Mouse (Mus musculus) hindbrain, postnatal 0 days (tissue): ENCODE results near the gene Msh3. TPM values are rescaled to one million over a fixed set of nuclear protein-coding genes. Genes with fewer than 3 reads are reported as not detected.

Experiments used
- ATAC-seq: fragments of 200-750 bp; cut with Nextera tagmentation; 2 replicates; pipeline ENCODE4 v1.8.0; 2017; ENCODE audit warnings: mild to moderate bottlenecking, moderate TSS enrichment, moderate library complexity
- DNase-seq: peaks from one replicate; pipeline ENCODE4 v3.0.0-alpha.2; 2015; ENCODE audit warnings: low spot score
- H3K27ac ChIP-seq: fragments of 300-500 bp; sonication (generic); 2 replicates; pipeline ENCODE4 v1.5.1; 2014; ENCODE audit warnings: mild to moderate bottlenecking
- H3K27me3 ChIP-seq: fragments of 300-500 bp; sonication (generic); 2 replicates; pipeline ENCODE4 v1.6.1; 2014; ENCODE audit warnings: low read length, mixed read lengths; ENCODE audit not compliant: insufficient read depth
- H3K36me3 ChIP-seq: fragments of 300-500 bp; sonication (generic); 2 replicates; pipeline ENCODE4 v1.6.1; 2014; ENCODE audit warnings: low read length, mixed read lengths; ENCODE audit not compliant: insufficient read depth
- H3K4me1 ChIP-seq: fragments of 300-500 bp; sonication (generic); 2 replicates; pipeline ENCODE4 v1.6.1; 2014; ENCODE audit warnings: antibody characterized with exemption, low read length, mixed read lengths; ENCODE audit not compliant: insufficient read depth
- H3K4me2 ChIP-seq: fragments of 300-500 bp; sonication (generic); 2 replicates; pipeline ENCODE4 v1.6.1; 2014; ENCODE audit warnings: low read depth, mild to moderate bottlenecking, low read length, moderate library complexity, mixed read lengths
- H3K4me3 ChIP-seq: fragments of 300-500 bp; sonication (generic); 2 replicates; pipeline ENCODE4 v1.5.1; 2014; ENCODE audit warnings: low read length
- H3K9ac ChIP-seq: fragments of 300-500 bp; sonication (generic); replicated peaks from 2 replicates; pipeline ENCODE4 v1.6.1; 2014; ENCODE audit warnings: mild to moderate bottlenecking, low read length, moderate library complexity, mixed read lengths
- H3K9me3 ChIP-seq: fragments of 300-500 bp; sonication (generic); 2 replicates; pipeline ENCODE4 v1.6.1; 2016; ENCODE audit warnings: low read length, mixed read lengths
- CTCF ChIP-seq: IDR thresholded peaks from 2 replicates; pipeline ENCODE4 v1.5.1; 2016; ENCODE audit warnings: antibody characterized with exemption, control low read depth, low read depth
- WGBS: fragments of 180-500 bp; shearing (Covaris S2); extraction: QIAGEN DNeasy Blood & Tissue Kit; methylation state at CpG from one replicate; pipeline ENCODE4 v1.1.7; 2014; 5-methylcytosine and 5-hydroxymethylcytosine counted together
- polyA plus RNA-seq: library from polyadenylated mRNA; unstranded; fragments of >200 nt; fragmentation: Nextera tagmentation; extraction: Ambion mirVana; gene quantifications from 2 replicates; pipeline ENCODE4 v1.2.1, GENCODE M21; 2015
- total RNA-seq: library from RNA; depleted of rRNA; stranded (reverse); fragments of >200 nt; gene quantifications from 2 replicates; pipeline ENCODE4 v1.2.3, GENCODE M21; 2014

Msh3 gene
- total and polyA plus RNA-seq, 2 experiments from 2014 or later = 15.0 to 21.1 TPM

DNA sequence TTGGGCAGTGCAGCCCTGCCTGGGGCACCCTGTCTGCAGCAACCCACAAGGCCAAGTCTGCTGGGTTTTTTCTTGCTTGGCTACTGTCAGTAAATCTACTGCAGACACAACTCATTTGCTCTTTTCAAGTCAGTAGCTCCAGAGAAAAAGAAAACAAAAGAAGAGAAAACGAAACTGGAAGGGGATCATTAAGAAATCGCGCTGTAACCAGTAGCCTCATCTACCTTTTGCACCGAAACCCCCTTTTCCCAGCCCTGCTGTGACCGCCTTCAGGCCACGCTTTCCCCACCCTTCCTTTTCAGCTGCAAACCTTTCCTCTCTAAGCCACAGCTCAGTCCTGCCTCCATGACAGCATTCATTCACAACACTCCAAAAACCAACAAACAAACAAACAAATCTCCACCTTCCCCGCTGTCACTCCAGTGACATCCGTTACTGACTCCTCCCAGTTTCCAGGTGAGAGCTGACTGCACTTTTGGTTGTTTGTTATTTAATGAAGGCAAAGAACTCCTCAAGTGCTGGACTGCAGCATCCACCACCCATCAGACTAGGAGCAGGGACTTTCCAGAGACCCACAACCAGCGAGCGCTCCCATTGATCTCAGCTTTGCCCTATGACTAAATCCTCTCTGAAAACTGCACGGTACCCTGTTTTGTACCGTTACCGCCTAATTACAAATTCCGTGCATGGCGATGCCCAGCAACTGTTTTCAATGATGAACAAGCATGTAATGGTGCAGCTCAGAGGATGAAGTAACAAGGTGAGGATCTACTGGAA, 22.5 kb downstream of the Msh3 start:
- DNase-seq (no peak), ATAC-seq (no peak)
- no peak overlapping the region for H3K4me2 ChIP-seq
- H3K9me3 ChIP-seq = no peaks in the 10 kb centered on the region
- no peak for TF ChIP-seq CTCF
- H3K36me3 ChIP-seq = no peaks in the 10 kb centered on the region
- no peak overlapping the region for H3K9ac ChIP-seq
- no peaks in the 10 kb centered on the region for H3K4me1 ChIP-seq
- H3K27ac ChIP-seq = no peak overlapping the region
- no peaks in the 10 kb centered on the region for H3K27me3 ChIP-seq
- WGBS = 83% methylated on average over 15 of the region's 15 CpGs
- H3K4me3 ChIP-seq = no peak overlapping the region

DNA sequence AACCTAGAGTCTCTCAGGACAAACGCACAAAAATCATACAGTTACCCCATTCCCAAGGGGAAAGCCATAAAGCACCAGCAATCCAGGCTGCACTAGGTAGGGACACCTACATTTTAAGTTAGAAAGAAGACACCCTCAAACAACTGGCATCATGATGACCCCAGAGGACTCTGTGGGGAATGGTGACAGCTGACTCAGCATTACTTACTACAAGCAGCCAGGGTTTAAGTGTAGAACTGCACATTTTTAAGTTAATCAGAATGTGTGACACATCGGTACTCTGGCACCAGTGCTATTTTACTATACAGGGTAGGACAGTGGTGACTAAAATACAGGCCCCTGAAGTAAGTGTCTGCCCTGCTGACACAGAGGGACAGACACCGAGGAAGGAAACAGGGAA, 24.2 kb downstream of the Msh3 start:
- Histone ChIP-seq H3K9ac (no peak overlapping the region), H3K4me3 (no peak overlapping the region), H3K4me2 (no peak overlapping the region), H3K9me3 (no peaks in the 10 kb centered on the region), H3K27me3 (no peaks in the 10 kb centered on the region), H3K4me1 (no peaks in the 10 kb centered on the region), H3K27ac (no peak overlapping the region), H3K36me3 (no peaks in the 10 kb centered on the region)
- ATAC-seq = no peak
- no peak for DNase-seq
- 94% methylated on average over 3 of the region's 3 CpGs for WGBS
- no peak for TF ChIP-seq CTCF

DNA sequence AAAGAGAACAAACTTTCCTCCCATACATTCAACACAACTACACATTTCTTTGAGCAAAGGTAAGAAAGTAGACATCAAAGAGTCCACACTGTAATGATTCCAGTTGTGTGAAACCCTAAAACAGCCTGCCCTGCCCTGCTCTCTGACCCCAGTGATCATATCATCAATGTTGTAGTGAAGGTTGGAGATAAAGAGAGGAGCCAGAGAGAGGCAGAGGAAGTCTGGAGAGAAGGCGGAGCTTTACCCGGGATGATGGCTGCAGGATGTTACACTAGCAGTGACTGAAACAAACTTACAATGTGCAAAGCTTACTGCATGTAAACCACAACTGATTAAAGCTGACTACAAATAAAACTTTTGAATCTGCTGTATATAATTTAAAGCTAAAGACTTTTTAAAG, 26.8 kb downstream of the Msh3 start:
- no peaks in the 10 kb centered on the region for H3K27me3 ChIP-seq
- no peak overlapping the region for H3K9ac ChIP-seq
- 86% methylated on average over 2 of the region's 2 CpGs for WGBS
- ATAC-seq = no peak
- H3K27ac ChIP-seq = no peak overlapping the region
- no peak overlapping the region for H3K4me2 ChIP-seq
- DNase-seq = no peak
- H3K36me3 ChIP-seq = no peaks in the 10 kb centered on the region
- no peak for TF ChIP-seq CTCF
- no peak overlapping the region for H3K4me3 ChIP-seq
- H3K4me1 ChIP-seq = no peaks in the 10 kb centered on the region
- H3K9me3 ChIP-seq = no peaks in the 10 kb centered on the region

DNA sequence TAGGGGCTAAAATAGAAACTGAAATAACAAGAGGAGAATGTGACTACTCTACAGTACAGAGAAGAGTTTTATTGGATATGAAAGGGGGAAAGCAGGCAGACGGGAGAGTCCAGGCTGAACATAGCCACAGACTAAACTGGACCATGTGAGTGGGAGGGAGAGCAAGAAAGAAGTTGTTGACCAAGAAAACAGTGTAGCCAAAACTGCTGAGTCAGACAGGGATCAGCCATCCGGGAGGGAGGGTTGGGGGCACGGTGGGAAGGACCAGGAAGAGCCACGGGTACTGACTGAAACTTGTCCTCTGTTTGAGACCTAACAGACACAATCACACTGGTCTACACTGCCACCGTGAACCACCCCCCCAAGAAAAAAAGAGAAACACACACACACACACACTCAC, 28.8 kb downstream of the Msh3 start:
- no peaks in the 10 kb centered on the region for H3K4me1 ChIP-seq

DNA sequence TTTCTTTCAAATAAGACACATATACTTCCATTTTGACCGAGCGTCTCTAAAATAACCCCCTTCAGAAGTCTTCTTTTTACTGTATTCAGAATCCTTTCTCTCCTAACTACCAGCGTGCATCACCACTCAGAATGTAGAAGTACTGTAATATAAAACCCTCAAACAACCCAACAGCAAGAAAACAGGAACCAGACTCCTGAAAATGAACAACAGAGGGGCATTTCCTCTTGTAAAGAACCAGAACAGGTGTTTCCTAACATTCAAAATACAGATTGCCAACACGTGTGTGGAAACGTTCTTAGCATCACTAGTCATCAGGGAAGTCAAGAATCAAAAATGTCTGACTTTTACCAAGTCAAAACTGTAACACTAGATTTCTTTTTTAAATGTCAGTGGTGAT, 34.0 kb downstream of the Msh3 start:
- Histone ChIP-seq H3K27me3 (no peaks in the 10 kb centered on the region), H3K27ac (no peak overlapping the region), H3K36me3 (no peaks in the 10 kb centered on the region), H3K4me3 (no peak overlapping the region), H3K9ac (no peak overlapping the region), H3K4me1 (no peaks in the 10 kb centered on the region), H3K9me3 (no peaks in the 10 kb centered on the region), H3K4me2 (no peak overlapping the region)
- DNase-seq (no peak), ATAC-seq (no peak)
- no peak for TF ChIP-seq CTCF
- 93% methylated on average over 5 of the region's 5 CpGs for WGBS

More for the DNA sequence above, 28.8 kb downstream of the Msh3 start:
- H3K9me3 ChIP-seq = no peaks in the 10 kb centered on the region
- no peaks in the 10 kb centered on the region for H3K36me3 ChIP-seq
- no peak for DNase-seq
- H3K27me3 ChIP-seq = no peaks in the 10 kb centered on the region
- ATAC-seq = no peak
- 78% methylated on average over 5 of the region's 5 CpGs for WGBS
- TF ChIP-seq CTCF = no peak
- no peak overlapping the region for H3K4me3 ChIP-seq
- H3K9ac ChIP-seq = no peak overlapping the region
- no peak overlapping the region for H3K4me2 ChIP-seq
- H3K27ac ChIP-seq = no peak overlapping the region

DNA sequence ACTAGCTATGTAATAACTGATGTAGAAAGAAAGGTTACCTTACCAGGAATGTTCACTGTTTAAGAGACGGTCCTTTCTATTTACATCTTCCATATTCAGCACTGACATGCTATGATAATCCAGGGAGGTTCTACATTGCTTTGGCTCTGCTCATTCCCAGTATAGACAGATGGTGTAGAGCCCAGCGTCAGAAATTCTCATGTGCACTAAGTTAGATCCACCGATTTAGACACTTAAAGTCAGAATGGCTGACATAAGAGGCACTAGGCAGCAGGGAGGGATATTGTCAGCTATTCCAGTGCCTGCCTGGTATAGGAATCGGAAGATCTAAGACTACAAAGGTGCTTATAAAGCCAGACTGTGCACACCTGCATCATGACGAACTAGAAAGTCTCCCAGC, 40.2 kb downstream of the Msh3 start:
- no peaks in the 10 kb centered on the region for H3K4me1 ChIP-seq
- no peak overlapping the region for H3K4me2 ChIP-seq
- no peaks in the 10 kb centered on the region for H3K27me3 ChIP-seq
- no peaks in the 10 kb centered on the region for H3K9me3 ChIP-seq
- no peak overlapping the region for H3K27ac ChIP-seq
- peaks cover 5% of the 10 kb centered on the region; the same call in 1 of the 2 replicates for H3K36me3 ChIP-seq
- H3K9ac ChIP-seq = no peak overlapping the region
- WGBS = 85% methylated on average over 5 of the region's 5 CpGs
- no peak for ATAC-seq
- no peak overlapping the region for H3K4me3 ChIP-seq
- DNase-seq = no peak
- no peak for TF ChIP-seq CTCF

DNA sequence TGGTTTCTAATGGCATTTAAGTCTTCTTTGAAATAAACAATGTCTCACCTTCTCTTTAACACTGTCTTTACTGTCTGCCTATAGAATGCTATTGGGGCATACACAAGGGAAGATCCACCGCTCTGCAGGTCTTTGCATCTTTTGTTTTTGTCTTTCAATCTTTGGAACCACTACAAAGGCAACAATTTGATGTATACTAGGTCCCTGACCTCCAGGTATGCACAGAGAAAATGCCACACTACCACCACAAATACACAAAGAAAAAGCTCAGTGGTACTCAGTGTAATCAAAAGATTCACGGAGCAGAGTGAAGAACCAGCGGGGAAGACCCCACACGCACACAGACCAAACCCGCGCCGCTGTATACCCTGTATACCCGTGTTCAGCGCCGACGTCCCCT, 49.1 kb downstream of the Msh3 start, which contains the start of gene Gm20379:
TSS of gene Gm20379 (plus strand) at position 301 of the 400 bp plus-strand sequence.
- WGBS = 98% methylated on average over 11 of the region's 11 CpGs
- TF ChIP-seq CTCF = no peak
- H3K9me3 ChIP-seq = no peaks in the 10 kb centered on the region
- no peak within 1 kb of the TSS for H3K9ac ChIP-seq
- ATAC-seq = no peak
- H3K4me3 ChIP-seq = no peak within 1 kb of the TSS
- DNase-seq = no peak
- H3K36me3 ChIP-seq = no peaks in the 10 kb centered on the region; the same call in 1 of the 2 replicates
- no peak within 1 kb of the TSS for H3K27ac ChIP-seq
- no peaks in the 10 kb centered on the region for H3K27me3 ChIP-seq
- no peak within 1 kb of the TSS for H3K4me2 ChIP-seq
- no peaks in the 10 kb centered on the region for H3K4me1 ChIP-seq
